Mouse (Mus musculus): ENCODE results near the gene Cfb.
"Not testable (repeated sequence)": the region's sequence is repeated elsewhere in the genome, so short reads cannot be mapped to it uniquely, and the experiment has no call there.

Cfb gene

GRCm38 (mm10) chr17:34836155-34836855, 26.0 kb downstream of the Cfb start:
- no peak for DNase-seq

- DNase-seq, result not testable (repeated sequence)
Observed at GRCm38 (mm10) chr17:34830776-34831175, 31.5 kb downstream of the Cfb start.

DNA sequence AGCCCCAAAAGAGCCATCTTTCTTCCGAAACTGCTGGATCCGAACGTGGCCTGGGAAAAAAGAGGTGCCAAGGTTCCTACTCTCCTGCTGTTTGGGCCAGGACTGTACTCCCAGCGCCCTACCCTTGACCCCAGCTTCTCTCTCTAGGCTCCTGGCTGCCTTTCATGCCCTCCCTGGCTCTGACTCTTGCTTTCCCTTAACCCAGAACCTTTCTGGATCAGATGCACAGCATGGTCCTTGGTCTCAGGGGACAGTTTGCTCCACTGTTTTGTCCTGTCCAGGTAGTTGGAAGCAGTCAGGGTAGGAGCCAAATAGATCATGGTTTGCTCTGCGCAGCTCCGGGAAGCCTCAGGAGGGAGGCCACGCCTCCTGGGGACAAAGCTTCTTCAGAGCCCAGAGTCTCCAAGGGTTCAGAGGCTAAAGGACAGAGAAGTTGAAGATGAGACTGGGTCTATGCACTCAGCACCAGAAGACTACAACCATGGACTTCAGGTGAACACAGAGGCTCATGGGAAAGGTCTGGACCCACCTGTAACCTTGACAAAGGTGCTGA, 47.4 kb downstream of the Cfb start:
- no peak for DNase-seq

- peak; percentile 46 to 49 for DNase-seq
Observed at GRCm38 (mm10) chr17:34813747-34814146, 48.6 kb downstream of the Cfb start.

GRCm38 (mm10) chr17:34811275-34811674, 51.0 kb downstream of the Cfb start:
- DNase-seq, result no peak

GRCm38 (mm10) chr17:34810811-34811210, 51.5 kb downstream of the Cfb start:
- not testable (repeated sequence) for DNase-seq

GRCm38 (mm10) chr17:34810411-34810810, 51.9 kb downstream of the Cfb start:
- DNase-seq, result not testable (repeated sequence)

- no peak for DNase-seq
Observed at GRCm38 (mm10) chr17:34808599-34809205, 53.6 kb downstream of the Cfb start.

DNA sequence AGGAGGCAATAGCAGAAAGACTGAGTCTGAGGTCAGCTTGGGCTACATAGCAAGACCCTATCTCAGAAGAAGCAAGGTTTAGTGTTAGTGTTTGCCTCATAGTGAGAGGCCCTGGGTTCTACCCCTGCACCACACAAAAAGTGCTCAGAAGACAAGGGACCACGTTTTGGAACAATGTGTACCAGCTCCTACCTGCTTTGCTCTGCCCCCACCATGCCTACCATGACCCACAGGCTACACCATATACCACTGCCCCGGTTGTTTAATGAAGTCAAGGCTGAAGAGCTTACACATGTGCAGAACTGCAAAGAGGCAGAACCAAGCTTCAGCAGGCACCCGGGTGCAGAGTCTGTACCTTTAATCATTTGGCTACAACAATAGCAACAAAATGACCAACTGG, 55.1 kb downstream of the Cfb start:
- no peak for DNase-seq
